Mouse (Mus musculus) forebrain, embryonic 15.5 days (tissue): ENCODE data around the gene Plk5. TPM values are rescaled to one million over a fixed set of nuclear protein-coding genes. Genes with fewer than 3 reads are reported as not detected.

Experiments
- ATAC-seq: fragments of 200-750 bp; cut with Nextera tagmentation; replicated peaks from 2 replicates; pipeline ENCODE4 v1.8.0; 2017; ENCODE audit warnings: mild to moderate bottlenecking, moderate TSS enrichment, moderate library complexity
- H3K27ac ChIP-seq: fragments of 300-500 bp; sonication (generic); replicated peaks from 2 replicates; pipeline ENCODE4 v1.5.1; 2015; ENCODE audit warnings: mild to moderate bottlenecking, inconsistent platforms
- H3K27me3 ChIP-seq: fragments of 300-500 bp; sonication (generic); 2 replicates; pipeline ENCODE4 v1.6.1; 2015; ENCODE audit warnings: inconsistent platforms
- H3K36me3 ChIP-seq: fragments of 300-500 bp; sonication (generic); 2 replicates; pipeline ENCODE4 v1.6.1; 2015; ENCODE audit warnings: mild to moderate bottlenecking, inconsistent platforms
- H3K4me1 ChIP-seq: fragments of 300-500 bp; sonication (generic); 2 replicates; pipeline ENCODE4 v1.6.1; 2015; ENCODE audit warnings: inconsistent platforms
- H3K4me2 ChIP-seq: fragments of 300-500 bp; sonication (generic); replicated peaks from 2 replicates; pipeline ENCODE4 v1.6.1; 2015; ENCODE audit warnings: mild to moderate bottlenecking, inconsistent platforms
- H3K4me3 ChIP-seq: fragments of 300-500 bp; sonication (generic); 2 replicates; pipeline ENCODE4 v1.5.1; 2015; ENCODE audit warnings: mild to moderate bottlenecking, inconsistent platforms
- H3K9ac ChIP-seq: fragments of 300-500 bp; sonication (generic); replicated peaks from 2 replicates; pipeline ENCODE4 v1.6.1; 2015; ENCODE audit warnings: mild to moderate bottlenecking, inconsistent platforms
- H3K9me3 ChIP-seq: fragments of 300-500 bp; sonication (generic); 2 replicates; pipeline ENCODE4 v1.6.1; 2016; ENCODE audit warnings: inconsistent platforms
- WGBS: fragments of 180-500 bp; shearing (Covaris S2); methylation state at CpG from one replicate; pipeline ENCODE4 v1.1.7; 2015; ENCODE audit warnings: mixed read lengths; 5-methylcytosine and 5-hydroxymethylcytosine counted together
- polyA plus RNA-seq: library from polyadenylated mRNA; unstranded; fragments of >200 nt; fragmentation: Nextera tagmentation; extraction: Ambion mirVana; gene quantifications from 2 replicates; pipeline ENCODE4 v1.2.1, GENCODE M21; 2015

Plk5 gene
- polyA plus RNA-seq, 1 experiment from 2014 or later = 2.7 TPM

DNA sequence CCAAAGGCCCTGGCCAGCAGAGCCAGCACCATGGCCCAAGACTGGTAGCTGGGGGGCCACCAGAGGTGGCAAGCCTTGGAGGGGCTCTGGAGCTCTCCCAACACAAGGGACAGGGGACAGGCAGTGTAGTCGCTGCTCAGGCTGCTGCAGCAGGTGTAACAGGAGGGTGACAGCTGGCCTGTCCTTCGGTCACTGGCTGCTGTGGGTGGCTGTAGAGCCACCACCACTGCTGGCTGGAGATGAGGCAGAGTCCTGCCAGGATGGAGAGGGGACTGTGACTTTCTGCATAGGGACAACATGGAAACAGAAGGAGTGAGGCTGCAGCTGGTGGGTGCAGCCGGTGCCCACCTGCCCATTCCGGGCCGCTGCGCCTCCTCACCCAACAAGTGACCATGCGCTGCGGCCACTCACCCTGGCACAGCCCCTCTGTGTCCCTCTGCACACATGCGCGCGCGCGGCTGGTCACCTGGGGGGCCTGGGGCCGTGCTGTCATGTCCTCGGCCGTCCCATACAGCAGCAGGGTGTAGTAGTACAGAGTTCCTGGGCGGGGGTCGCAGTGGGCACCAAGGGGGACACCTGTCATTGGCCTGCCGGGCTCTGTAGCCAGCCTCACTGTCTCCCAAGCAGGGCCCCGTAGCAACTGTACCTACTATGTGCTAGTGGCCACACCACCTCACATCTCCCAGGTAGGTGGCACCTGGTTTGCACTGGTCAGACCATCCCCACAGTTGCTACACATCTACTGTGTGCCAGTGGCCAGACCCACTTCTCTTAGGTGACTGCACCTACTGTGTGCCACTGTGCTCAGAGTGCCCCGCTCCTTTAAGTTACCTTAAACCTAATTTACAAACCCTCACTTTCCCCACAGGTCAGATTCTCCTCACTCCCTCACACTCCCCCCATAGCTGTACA, 34.3 kb upstream of the Plk5 start:
- peaks cover 17% of the 10 kb centered on the region for H3K36me3 ChIP-seq
- no peak overlapping the region for H3K4me3 ChIP-seq
- no peak for ATAC-seq
- no peak overlapping the region for H3K27ac ChIP-seq
- H3K27me3 ChIP-seq = no peaks in the 10 kb centered on the region
- H3K4me2 ChIP-seq = no peak overlapping the region
- 92% methylated on average over 21 of the region's 21 CpGs for WGBS
- H3K4me1 ChIP-seq = peaks cover 47% of the 10 kb centered on the region
- H3K9me3 ChIP-seq = no peaks in the 10 kb centered on the region
- H3K9ac ChIP-seq = no peak overlapping the region

DNA sequence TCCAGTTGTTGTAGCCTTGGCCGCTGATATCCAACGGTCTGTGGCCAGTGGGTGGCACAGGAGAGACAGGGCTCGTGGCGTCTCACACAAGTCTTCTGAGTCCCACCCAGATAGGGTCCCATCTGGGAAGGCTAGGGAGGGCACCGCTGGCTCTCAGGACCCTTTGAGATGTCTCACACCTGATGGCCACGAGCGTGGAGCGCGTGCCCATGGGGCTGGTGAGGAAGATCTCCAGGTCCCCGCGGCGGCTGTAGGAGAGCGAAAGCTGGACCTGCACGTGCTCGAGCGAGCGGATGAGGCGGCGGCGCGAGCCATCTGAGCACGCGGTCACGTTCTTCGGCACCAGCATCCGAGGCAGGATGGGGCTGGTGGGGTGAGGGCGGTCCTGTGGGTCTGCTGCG, 33.4 kb upstream of the Plk5 start:
- peak overlapping the region; percentile 95 for H3K4me2 ChIP-seq
- no peak for ATAC-seq
- no peaks in the 10 kb centered on the region for H3K27me3 ChIP-seq
- no peaks in the 10 kb centered on the region for H3K9me3 ChIP-seq
- WGBS = 3% methylated on average over 28 of the region's 28 CpGs
- peaks cover 8% of the 10 kb centered on the region for H3K36me3 ChIP-seq
- H3K4me1 ChIP-seq = peaks cover 39% of the 10 kb centered on the region
- peak overlapping the region; percentile 50 for H3K4me3 ChIP-seq
- H3K9ac ChIP-seq = peak overlapping the region; percentile 45
- no peak overlapping the region for H3K27ac ChIP-seq

DNA sequence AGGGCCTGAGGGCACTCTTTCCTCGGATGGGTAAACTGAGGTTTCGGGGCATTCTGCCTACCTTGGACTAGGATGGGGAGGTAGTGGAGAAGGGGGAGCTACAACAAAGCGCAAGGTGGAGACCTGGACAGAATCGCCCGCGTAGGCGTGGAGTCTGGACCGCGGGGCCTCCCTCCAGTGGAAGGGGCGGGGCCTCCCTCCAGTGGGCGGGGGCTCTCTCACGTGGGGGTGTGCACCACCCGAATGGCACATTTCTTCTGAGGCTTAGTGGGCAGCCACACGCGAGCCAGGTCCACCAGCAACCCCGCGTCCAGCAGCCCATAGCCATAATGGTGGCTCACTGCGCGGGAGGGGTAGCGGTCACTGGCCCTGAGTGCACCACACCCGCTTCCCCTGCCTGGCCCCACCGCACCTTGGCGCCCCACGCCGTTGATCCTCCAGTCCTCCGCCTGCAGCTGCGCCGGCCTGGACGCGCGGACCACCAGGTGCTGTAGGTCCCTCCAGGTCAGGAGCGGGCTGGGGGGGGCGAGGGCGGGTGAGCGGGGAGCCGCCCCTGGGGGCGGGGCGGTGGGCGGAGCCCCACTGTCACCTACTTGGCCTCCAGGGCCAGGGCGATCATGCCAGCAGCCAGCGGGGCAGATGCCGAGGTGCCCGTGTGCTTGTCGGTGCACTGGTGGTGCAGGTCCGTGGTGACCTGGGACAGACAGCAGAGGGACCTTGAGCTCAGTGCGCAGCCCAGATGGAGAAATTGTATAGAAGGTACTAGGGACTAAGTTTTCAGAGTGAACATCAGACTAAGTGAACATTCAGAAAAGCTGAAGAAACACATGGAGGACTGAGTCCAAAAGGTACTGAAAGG, 32.8 kb upstream of the Plk5 start:
- H3K4me1 ChIP-seq = peaks cover 36% of the 10 kb centered on the region
- H3K36me3 ChIP-seq = peaks cover 1% of the 10 kb centered on the region; the same call in 1 of the 2 replicates
- no peaks in the 10 kb centered on the region for H3K9me3 ChIP-seq
- H3K4me3 ChIP-seq = peak overlapping the region; percentile 50
- H3K9ac ChIP-seq = peak overlapping the region; percentile 45
- H3K27ac ChIP-seq = no peak overlapping the region
- peak overlapping the region; percentile 95 for H3K4me2 ChIP-seq
- WGBS = under 1% methylated on average over 42 of the region's 46 CpGs
- H3K27me3 ChIP-seq = no peaks in the 10 kb centered on the region
- 0 out of 2 replicates have a peak, but pooled peaks have one; percentile 8 for ATAC-seq

DNA sequence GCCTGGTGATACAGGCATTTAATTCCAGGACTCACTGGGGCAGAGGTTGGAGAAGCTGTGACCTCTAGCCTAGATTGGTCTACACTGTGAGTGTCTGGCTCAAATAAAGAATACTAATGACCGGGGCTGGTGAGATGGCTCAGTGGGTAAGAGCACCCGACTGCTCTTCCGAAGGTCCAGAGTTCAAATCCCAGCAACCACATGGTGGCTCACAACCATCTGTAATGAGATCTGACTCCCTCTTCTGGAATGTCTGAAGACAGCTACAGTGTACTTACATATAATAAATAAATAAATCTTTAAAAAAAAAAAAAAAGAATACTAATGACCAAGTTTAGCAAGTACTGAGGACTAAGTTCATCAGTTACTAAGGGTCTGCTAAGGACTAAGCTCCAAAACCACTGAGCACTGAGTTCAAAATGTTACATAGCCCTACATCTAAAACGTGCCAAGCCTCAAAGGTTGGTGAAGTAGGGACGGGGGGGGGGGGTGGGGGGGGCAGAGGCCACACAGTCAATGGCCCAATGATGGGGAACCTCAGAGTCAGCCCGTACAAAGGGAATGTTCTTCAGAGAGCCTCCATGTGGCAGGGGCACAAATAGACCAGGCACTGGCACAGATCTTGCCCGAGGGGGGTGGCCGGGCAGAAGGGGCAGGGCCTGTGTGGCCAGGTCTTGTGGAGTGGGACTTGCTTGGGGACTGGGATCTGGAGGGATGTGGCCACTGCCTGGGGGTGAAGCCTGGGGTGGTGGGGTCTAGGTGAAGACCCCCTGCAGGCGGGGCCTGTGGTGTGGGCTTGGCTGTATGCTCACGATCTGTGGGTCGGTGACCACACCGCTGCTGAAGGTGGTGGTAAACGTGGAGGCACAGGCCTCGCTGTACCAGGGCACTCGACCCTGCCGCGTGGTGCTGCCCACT, 31.9 kb upstream of the Plk5 start:
- no peak overlapping the region for H3K27ac ChIP-seq

DNA sequence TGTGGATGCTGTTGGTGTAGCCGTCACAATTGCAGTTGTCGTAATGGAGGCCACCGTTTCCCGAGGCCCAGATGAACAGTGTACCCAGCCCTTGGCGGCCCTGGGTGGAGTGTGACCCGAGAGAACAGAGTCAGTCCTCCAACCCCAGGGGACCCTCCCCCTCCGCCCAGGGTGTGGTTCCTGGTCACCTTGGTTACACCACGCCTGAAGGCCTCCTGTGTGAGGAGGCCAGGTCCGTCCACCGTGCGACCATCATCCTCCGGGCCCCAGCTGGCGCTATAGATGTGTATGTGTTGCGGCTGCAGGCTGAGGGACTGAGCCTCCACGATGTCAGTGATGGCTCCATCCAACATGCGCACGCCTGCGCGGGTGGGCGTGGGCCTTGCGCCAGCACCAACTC, 31.2 kb upstream of the Plk5 start:
- Histone ChIP-seq H3K9me3 (no peaks in the 10 kb centered on the region), H3K27ac (no peak overlapping the region), H3K9ac (no peak overlapping the region), H3K4me1 (peaks cover 30% of the 10 kb centered on the region), H3K4me2 (no peak overlapping the region), H3K27me3 (no peaks in the 10 kb centered on the region), H3K36me3 (no peaks in the 10 kb centered on the region), H3K4me3 (no peak overlapping the region)
- no peak for ATAC-seq
- 76% methylated on average over 21 of the region's 21 CpGs for WGBS

More for the DNA sequence above, 31.9 kb upstream of the Plk5 start:
- no peak overlapping the region for H3K4me3 ChIP-seq
- H3K36me3 ChIP-seq = no peaks in the 10 kb centered on the region
- peak overlapping the region; percentile 45; the same call in 1 of the 2 replicates for H3K9ac ChIP-seq
- 80% methylated on average over 17 of the region's 17 CpGs for WGBS
- peaks cover 31% of the 10 kb centered on the region for H3K4me1 ChIP-seq
- no peaks in the 10 kb centered on the region for H3K9me3 ChIP-seq
- H3K4me2 ChIP-seq = peak overlapping the region; percentile 95
- no peaks in the 10 kb centered on the region for H3K27me3 ChIP-seq
- ATAC-seq = no peak

DNA sequence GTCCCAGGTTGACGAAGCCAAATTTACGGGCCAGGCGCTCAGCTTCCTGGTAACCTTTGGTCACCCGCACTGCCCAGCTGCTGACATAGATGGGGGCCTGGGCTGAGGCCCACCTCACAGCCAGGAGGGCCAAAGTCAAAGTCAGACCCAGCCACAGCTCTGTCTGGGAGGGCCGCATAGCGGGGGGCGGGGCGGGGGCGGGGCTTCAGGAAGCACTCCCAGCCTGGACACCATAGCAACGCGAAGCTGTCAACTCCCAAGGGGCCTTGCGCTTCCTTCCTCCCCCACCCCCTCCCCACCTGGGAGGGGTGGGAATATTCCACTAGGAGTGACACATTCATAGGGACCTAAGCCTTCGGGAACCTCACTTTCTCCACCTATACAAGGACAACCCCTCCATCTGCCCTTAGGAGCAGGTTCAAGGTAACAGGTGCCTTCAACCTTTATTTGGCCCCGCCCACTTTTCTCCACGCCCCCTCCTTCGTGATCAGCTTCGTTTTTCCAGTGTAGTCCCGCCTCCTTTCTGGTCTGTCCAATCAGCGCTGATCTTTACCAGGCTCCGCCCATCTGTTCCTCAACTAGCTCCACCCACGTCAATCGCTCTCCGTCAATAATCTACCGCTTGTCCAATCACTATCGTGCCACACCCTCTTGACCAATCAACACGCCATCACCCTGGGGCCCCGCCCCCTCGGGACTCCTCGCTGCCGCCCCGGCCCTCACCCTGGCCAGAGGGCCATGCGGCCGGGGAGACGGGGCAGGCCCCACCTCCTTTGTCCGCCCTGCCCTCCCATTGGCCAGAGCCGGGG, 26.8 kb upstream of the Plk5 start, which contains the start of the genes Pcsk4 and Reep6:
TSS of gene Pcsk4 (minus strand) at position 226 of the 809 bp plus-strand sequence.
TSS of gene Reep6 (plus strand) at position 681 of the 809 bp plus-strand sequence.
- Histone ChIP-seq H3K4me3 (peak within 1 kb of the TSS; percentile 51), H3K4me2 (peak within 1 kb of the TSS; percentile 85), H3K9ac (peak within 1 kb of the TSS; percentile 53), H3K27me3 (peaks cover 7% of the 10 kb centered on the region; the same call in 1 of the 2 replicates), H3K9me3 (no peaks in the 10 kb centered on the region), H3K4me1 (peaks cover 15% of the 10 kb centered on the region), H3K36me3 (no peaks in the 10 kb centered on the region), H3K27ac (no peak within 1 kb of the TSS)
- peak; percentile 91 for ATAC-seq
- 4% methylated on average over 36 of the region's 36 CpGs for WGBS

DNA sequence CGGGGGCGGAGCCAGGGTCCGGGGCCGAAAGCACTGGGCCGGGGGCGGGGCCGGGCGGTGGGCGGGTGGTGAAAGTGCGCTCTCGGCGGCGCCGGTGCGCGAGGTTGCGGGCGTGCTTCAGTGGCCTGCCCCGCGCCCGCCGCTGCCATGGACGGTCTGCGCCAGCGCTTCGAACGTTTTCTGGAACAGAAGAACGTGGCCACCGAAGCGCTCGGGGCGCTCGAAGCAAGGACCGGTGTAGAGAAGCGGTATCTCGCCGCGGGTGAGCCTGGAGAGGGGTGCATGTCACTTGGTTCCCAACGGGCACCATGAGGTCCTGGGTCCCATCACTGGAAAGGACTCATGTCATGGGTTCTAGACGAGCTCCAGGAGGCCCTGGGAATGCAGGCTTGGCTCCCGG, 26.2 kb upstream of the Plk5 start:
- no peaks in the 10 kb centered on the region for H3K9me3 ChIP-seq
- no peak overlapping the region for H3K27ac ChIP-seq
- peak overlapping the region; percentile 85 for H3K4me2 ChIP-seq
- peaks cover 15% of the 10 kb centered on the region for H3K4me1 ChIP-seq
- under 1% methylated on average over 40 of the region's 41 CpGs for WGBS
- H3K4me3 ChIP-seq = peak overlapping the region; percentile 51
- H3K27me3 ChIP-seq = peaks cover 7% of the 10 kb centered on the region; the same call in 1 of the 2 replicates
- H3K9ac ChIP-seq = peak overlapping the region; percentile 53
- no peak; the same call in 1 of the 2 replicates for ATAC-seq
- H3K36me3 ChIP-seq = no peaks in the 10 kb centered on the region

DNA sequence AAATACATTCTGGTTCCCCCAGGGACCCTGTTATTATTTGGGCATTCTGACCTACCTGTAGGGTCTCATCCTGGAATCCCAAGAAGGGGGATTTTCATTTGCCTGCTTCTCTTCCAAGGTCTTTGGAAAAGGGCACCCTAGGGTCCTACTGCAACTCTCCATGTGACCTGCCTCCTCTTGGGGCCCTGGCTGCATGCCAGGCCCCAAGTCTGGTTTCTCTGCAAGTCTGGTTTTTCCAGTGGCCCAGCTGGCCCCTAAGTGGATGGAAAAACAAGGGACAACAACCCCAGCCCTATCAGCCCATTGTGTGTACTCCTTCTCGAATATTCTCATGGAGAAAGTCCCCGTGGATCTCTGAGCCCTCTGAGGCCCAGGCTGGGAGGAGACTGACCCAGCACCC, 25.4 kb upstream of the Plk5 start:
- peak overlapping the region; percentile 51; the same call in 1 of the 2 replicates for H3K4me3 ChIP-seq

DNA sequence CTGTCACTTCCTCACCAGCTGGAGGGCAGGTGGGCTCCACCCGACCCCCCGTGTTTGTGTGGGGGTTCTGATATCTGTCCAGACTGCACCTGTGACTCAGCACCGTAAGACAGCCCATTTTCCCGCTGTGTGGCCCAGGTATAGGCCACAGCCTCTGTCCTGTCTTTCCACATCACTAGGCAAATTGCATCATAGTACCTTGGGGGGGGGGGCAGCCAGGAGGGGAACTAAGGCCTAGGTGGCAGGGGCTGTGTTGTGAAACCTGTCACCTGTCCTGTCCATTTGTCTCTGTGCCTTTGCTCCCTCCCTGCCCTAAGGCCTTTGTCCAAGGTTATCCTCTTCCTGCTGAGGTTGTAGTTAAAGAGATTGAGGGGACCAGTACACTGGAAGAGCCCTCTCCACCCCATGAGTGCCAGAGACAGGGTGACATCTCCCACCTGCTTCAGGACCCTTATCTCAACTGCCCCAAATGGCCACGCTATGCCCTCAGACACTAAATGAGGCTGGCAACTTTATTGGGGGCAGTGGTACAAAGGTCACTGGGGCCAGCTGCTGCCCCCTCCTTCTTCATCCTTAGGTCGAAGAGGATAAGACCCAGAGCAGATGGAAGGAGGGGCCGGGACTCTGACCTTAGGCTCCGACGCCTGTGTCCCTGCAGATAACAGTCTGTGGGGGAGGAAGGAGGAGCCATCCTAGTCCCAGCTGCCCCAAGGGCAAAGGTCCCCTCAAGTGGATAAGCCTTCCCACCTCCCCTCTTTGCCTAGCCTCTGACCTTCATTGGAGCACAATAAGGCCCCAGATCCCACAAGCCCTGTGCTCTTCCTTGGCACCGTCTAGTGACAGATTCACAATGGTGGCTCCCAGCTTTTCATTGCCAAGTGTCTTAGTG, 24.4 kb upstream of the Plk5 start:
- 0 out of 2 replicates have a peak overlapping the region, but pooled peaks have one; percentile 15 for H3K9ac ChIP-seq
- H3K27ac ChIP-seq = no peak overlapping the region
- no peak for ATAC-seq
- no peak overlapping the region for H3K4me3 ChIP-seq
- peaks cover 15% of the 10 kb centered on the region for H3K4me1 ChIP-seq
- H3K4me2 ChIP-seq = no peak overlapping the region
- H3K36me3 ChIP-seq = no peaks in the 10 kb centered on the region
- WGBS = 75% methylated on average over 10 of the region's 10 CpGs
- no peaks in the 10 kb centered on the region for H3K9me3 ChIP-seq
- H3K27me3 ChIP-seq = peaks cover 7% of the 10 kb centered on the region; the same call in 1 of the 2 replicates

More for the DNA sequence above, 25.4 kb upstream of the Plk5 start:
- peak overlapping the region; percentile 85; the same call in 1 of the 2 replicates for H3K4me2 ChIP-seq
- H3K27me3 ChIP-seq = peaks cover 7% of the 10 kb centered on the region; the same call in 1 of the 2 replicates
- 76% methylated on average over 2 of the region's 2 CpGs for WGBS
- peaks cover 15% of the 10 kb centered on the region for H3K4me1 ChIP-seq
- no peaks in the 10 kb centered on the region for H3K9me3 ChIP-seq
- no peak overlapping the region for H3K27ac ChIP-seq
- H3K36me3 ChIP-seq = no peaks in the 10 kb centered on the region
- no peak overlapping the region; the same call in 1 of the 2 replicates for H3K9ac ChIP-seq
- ATAC-seq = no peak
